Mouse (Mus musculus): ENCODE results near the gene Lair1. TPM values are rescaled to one million over a fixed set of nuclear protein-coding genes. Genes with fewer than 3 reads are reported as not detected.
"Not testable (repeated sequence)": the region's sequence is repeated elsewhere in the genome, so short reads cannot be mapped to it uniquely, and the experiment has no call there.

Gene Lair1
- polyA plus RNA-seq, 1 experiment, result 116 TPM

DNA sequence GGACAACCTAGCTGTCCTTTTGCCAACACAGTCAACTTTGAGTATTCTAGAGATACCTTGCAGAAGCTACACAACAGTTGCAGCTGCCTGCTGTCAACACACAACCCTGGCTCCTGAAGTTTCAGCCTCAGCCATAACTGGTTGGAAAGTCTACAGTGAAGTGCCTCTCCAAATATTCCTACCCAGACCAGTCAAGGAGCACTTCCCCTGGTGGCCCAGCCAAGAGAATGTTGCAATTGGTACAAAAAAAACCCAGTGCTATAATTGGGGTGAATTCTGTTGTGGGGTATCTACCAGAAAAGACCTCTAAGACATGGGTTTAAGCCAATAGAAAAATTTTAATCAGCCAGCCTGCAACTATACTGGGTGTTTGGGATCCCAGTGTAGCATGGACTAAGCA is 22.6 kb upstream of the Lair1 start:
- Histone ChIP-seq H3K4me1 (ENCODE audit: control insufficient read depth, insufficient read depth, low read length) (peaks cover 62% of the 10 kb centered on the region), H3K4me3 (ENCODE audit: insufficient read depth, low read length) (no peak overlapping the region), H3K27ac (ENCODE audit: insufficient read depth, low read depth, low read length) (no peak overlapping the region)
- TF ChIP-seq POLR2A (IDR thresholded peaks at IDR 0.05; ENCODE audit: borderline replicate concordance, low read depth, low read length), result no peak
- no peak for TF ChIP-seq CTCF (IDR thresholded peaks at IDR 0.05; ENCODE audit: low read depth, low read length)

DNA sequence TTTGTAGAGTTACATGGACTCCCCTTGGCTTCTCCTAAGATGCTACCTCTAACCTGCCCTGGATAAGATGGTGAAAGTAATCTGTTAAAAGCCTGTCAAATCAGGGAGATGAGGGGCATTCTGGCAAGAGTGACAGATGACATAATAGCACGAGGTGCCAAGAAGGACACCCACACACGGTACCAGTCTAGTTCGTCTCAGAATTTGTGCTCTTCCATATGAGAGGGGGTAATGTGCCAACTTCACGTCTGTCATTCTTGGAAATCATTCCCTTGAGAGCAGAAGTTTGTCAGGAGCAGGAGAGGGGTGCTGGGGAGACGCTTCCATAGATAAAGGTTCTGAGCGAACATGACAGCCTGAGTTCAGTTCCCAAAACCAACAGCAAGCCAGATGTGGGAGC is 21.2 kb upstream of the Lair1 start:
- Histone ChIP-seq H3K4me3 (ENCODE audit: insufficient read depth, low read length) (no peak overlapping the region), H3K27ac (ENCODE audit: insufficient read depth, low read depth, low read length) (no peak overlapping the region), H3K4me1 (ENCODE audit: control insufficient read depth, insufficient read depth, low read length) (peaks cover 67% of the 10 kb centered on the region)
- TF ChIP-seq POLR2A (IDR thresholded peaks at IDR 0.05; ENCODE audit: borderline replicate concordance, low read depth, low read length), result no peak
- no peak for TF ChIP-seq CTCF (IDR thresholded peaks at IDR 0.05; ENCODE audit: low read depth, low read length)

DNA sequence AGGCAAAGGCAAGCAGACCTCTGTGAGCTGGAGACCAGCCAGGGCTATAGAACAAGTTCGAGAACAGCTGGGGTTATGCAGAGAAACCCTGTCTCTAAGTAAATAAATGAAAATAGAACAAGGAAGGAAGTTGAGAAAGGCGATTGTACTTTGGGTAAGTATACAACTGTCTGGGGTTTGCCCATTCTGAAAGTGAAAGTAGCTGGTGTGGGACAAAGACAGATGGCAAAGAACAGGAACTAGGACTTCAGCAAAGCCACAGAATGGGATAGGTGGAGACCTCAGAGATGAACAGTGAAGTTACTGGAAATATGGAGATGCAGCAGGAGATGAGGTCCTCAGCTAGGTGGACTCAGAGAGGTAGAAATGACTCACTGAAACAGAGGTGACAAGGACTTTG is 19.8 kb upstream of the Lair1 start:
- no peak for TF ChIP-seq CTCF (IDR thresholded peaks at IDR 0.05; ENCODE audit: low read depth, low read length)
- no peak for TF ChIP-seq POLR2A (IDR thresholded peaks at IDR 0.05; ENCODE audit: borderline replicate concordance, low read depth, low read length)
- Histone ChIP-seq H3K4me1 (ENCODE audit: control insufficient read depth, insufficient read depth, low read length) (peaks cover 63% of the 10 kb centered on the region), H3K4me3 (ENCODE audit: insufficient read depth, low read length) (no peak overlapping the region), H3K27ac (ENCODE audit: insufficient read depth, low read depth, low read length) (peak overlapping the region; percentile 76)

DNA sequence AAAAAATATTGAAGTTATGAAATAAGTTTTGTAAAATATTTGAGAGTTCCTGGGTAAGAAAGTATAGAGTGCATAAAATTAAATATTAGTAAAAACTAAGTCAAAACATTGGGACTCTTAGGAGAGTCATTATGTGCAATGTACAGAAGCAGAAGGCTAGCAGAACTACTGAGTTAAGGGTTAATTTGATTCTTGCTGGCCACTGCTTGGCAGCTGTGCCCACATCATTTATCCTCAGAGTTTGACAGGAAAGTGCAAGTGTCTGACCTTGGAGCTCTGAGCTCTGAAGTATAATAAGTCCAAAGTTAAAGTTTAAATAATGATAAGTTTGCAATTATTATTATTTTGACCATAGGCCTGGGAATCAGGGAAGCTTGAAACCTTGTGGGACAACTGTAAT is 18.7 kb upstream of the Lair1 start:
- H3K4me3 ChIP-seq (ENCODE audit: insufficient read depth, low read length), result no peak overlapping the region
- H3K4me1 ChIP-seq (ENCODE audit: control insufficient read depth, insufficient read depth, low read length), result peaks cover 55% of the 10 kb centered on the region
- TF ChIP-seq CTCF (IDR thresholded peaks at IDR 0.05; ENCODE audit: low read depth, low read length) (no peak), POLR2A (IDR thresholded peaks at IDR 0.05; ENCODE audit: borderline replicate concordance, low read depth, low read length) (no peak)
- H3K27ac ChIP-seq (ENCODE audit: insufficient read depth, low read depth, low read length), result no peak overlapping the region

DNA sequence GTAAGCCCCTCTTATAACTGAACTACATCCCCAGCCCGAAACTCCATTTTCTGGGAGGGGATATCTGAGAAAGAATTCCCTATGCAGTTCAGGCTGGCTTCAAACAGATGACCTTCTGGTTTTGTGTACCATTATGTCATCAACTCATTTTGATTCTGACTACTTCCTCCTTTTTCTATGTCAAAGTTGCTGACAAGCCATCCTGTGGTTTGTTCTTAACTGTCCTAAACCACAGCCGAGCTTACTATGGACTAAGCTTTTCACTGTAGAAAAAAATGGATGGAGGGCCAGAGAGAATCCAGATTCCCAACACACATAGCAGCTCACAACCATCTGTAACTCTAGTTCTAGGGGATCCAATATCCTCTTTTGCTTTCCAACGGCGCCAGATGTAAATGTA is 17.5 kb upstream of the Lair1 start:
- TF ChIP-seq CTCF (IDR thresholded peaks at IDR 0.05; ENCODE audit: low read depth, low read length), result no peak
- TF ChIP-seq POLR2A (IDR thresholded peaks at IDR 0.05; ENCODE audit: borderline replicate concordance, low read depth, low read length), result no peak
- Histone ChIP-seq H3K4me1 (ENCODE audit: control insufficient read depth, insufficient read depth, low read length) (peaks cover 48% of the 10 kb centered on the region), H3K4me3 (ENCODE audit: insufficient read depth, low read length) (no peak overlapping the region), H3K27ac (ENCODE audit: insufficient read depth, low read depth, low read length) (peak overlapping the region; percentile 49; the same call in 1 of the 2 replicates)

DNA sequence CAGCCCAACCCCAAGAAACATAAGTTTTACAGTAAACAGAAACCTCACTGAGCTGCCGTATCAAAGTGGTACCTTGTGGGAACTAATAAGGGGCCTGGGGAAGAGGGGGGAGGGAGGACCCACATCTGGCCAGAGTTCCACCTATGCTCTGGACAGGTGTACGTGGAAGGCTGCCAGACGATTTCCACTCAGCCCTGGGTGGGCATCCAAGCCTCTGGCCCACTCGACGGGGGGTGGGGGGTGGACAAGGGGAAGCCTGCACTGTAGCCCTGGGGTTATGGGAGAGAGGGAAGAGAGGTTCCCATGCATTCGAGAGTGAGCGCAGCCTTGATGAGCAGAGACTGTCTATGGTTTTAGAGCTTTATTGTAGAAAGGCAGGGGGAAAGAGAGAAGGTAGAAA is 16.5 kb upstream of the Lair1 start:
- TF ChIP-seq POLR2A (IDR thresholded peaks at IDR 0.05; ENCODE audit: borderline replicate concordance, low read depth, low read length), result no peak
- TF ChIP-seq CTCF (IDR thresholded peaks at IDR 0.05; ENCODE audit: low read depth, low read length), result no peak
- Histone ChIP-seq H3K4me3 (ENCODE audit: insufficient read depth, low read length) (no peak overlapping the region), H3K27ac (ENCODE audit: insufficient read depth, low read depth, low read length) (no peak overlapping the region), H3K4me1 (ENCODE audit: control insufficient read depth, insufficient read depth, low read length) (peaks cover 50% of the 10 kb centered on the region)

DNA sequence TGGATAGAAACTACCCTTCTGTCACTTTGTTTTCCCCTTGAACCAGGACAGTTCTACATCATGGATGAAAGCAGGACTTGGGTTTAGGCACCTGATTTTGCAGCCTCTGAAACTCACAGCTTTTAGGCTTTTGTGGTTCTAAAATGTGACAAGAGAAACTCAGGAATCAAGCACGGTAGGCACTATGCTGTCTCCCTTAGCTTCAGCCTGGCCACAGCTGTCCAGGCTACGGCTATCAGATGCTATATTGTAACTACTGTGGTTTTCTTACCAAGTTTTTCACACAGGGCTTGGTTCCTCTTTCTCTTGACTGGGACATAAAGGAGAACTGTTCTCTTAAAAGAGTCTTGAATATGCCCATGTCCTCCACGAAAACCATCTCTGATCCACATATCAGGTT is 10.1 kb upstream of the Lair1 start:
- Histone ChIP-seq H3K4me1 (ENCODE audit: control insufficient read depth, insufficient read depth, low read length) (peaks cover 35% of the 10 kb centered on the region), H3K4me3 (ENCODE audit: insufficient read depth, low read length) (no peak overlapping the region), H3K27ac (ENCODE audit: insufficient read depth, low read depth, low read length) (peak overlapping the region; percentile 64)
- TF ChIP-seq CTCF (IDR thresholded peaks at IDR 0.05; ENCODE audit: low read depth, low read length) (no peak), POLR2A (IDR thresholded peaks at IDR 0.05; ENCODE audit: borderline replicate concordance, low read depth, low read length) (no peak)

DNA sequence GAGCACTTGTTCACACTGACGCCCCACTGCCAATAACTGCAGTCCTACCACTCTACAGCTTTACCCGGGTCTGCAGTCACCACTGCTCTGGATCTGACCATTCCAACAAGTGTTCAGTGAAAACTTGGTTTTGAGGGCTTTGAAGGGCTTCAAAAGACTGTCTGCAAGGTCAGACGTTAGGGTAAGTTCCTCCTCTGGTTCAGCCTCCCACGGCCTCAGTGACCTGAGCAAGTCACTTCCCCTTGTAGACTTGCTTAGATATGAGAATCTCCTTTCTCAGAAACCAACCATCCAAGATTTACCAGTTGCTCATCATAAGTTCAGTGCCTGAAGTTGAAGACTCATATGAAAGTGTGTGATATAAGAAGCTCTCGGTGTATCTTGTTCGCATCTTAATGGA is 8.1 kb upstream of the Lair1 start:
- H3K4me3 ChIP-seq (ENCODE audit: insufficient read depth, low read length), result no peak overlapping the region
- TF ChIP-seq POLR2A (IDR thresholded peaks at IDR 0.05; ENCODE audit: borderline replicate concordance, low read depth, low read length), result no peak
- no peak for TF ChIP-seq CTCF (IDR thresholded peaks at IDR 0.05; ENCODE audit: low read depth, low read length)
- H3K27ac ChIP-seq (ENCODE audit: insufficient read depth, low read depth, low read length), result peak overlapping the region; percentile 16; the same call in 1 of the 2 replicates
- peaks cover 41% of the 10 kb centered on the region for H3K4me1 ChIP-seq (ENCODE audit: control insufficient read depth, insufficient read depth, low read length)

DNA sequence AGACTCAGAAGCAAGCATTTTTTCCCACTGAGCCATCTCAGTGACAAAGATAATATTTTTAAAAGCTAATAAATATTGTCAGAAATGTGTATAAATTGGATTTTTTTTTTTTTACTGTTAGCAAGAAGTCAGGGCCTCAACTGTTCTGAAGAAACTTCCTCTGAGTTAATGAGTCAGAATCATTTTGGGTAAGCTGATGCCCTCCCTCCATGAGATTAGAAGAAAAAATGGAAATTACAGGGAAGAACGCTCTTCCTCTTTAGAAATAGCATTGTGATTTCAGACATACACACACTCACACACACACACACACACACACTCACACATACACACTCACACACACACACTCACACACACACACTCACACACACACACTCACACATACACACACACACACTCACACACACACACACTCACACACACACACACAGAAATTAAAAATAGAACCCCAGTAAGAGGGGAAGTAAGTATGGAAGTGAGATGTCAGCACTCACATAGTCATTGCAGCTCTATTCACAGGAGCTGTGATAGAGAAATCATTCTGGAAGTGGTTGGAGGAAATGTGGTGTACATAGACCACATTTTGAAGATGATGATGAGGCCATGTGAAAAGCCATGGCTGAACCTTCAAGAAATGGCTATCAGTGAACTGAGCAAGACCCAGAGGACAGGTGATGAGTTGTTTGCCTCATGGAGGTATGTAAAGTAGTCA is 866 bp upstream of the Lair1 start:
- Histone ChIP-seq H3K27ac (ENCODE audit: insufficient read depth, low read depth, low read length) (peak overlapping the region; percentile 96), H3K4me1 (ENCODE audit: control insufficient read depth, insufficient read depth, low read length) (peaks cover 23% of the 10 kb centered on the region), H3K4me3 (ENCODE audit: insufficient read depth, low read length) (no peak overlapping the region; the same call in 1 of the 2 replicates)
- TF ChIP-seq POLR2A (IDR thresholded peaks at IDR 0.05; ENCODE audit: borderline replicate concordance, low read depth, low read length) (no peak), CTCF (IDR thresholded peaks at IDR 0.05; ENCODE audit: low read depth, low read length) (no peak)

DNA sequence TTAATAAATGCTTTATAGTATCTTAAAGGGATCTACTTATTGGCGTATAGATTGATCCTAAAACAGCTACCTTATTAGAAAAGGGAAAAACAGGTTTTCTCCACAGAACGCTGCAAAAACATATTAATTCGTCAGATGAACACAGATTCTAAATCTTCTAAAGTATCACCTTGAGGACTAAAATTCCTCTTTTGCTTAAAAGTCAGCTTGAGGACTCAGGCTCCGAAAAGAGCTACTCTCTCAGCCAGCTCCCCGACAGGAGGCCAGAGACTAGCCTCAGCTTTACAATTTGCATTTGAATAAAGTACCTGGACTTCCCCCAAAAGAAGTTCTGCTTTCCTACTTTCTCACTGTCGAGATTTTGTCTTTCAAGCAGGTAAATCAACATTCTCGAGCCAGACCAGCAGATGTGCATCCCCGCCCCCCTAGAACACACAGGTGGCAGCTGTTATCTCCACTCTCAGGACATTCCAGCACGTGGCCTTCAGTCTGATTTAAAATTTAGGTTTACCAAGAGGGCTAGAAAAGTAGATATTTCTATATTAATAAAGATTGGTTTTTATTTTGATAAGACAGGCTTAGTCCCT is 2.3 kb downstream of the Lair1 start:
- not testable (repeated sequence) for H3K27ac ChIP-seq (ENCODE audit: insufficient read depth, low read depth, low read length); H3K4me3 ChIP-seq (ENCODE audit: insufficient read depth, low read length)
- peaks cover 16% of the 10 kb centered on the region for H3K4me1 ChIP-seq (ENCODE audit: control insufficient read depth, insufficient read depth, low read length)

All from bone marrow macrophage, adult 2 months (primary cell).